Mouse (Mus musculus): ENCODE data around the gene Zfp354c. TPM values are rescaled to one million over a fixed set of nuclear protein-coding genes. Genes with fewer than 3 reads are reported as not detected.

Zfp354c gene
- polyA plus RNA-seq, 1 experiment from 2014 or later: 49.0 TPM

- Histone ChIP-seq H3K4me3 (ENCODE audit: low read depth, low read length) (no peak overlapping the region), H3K4me1 (ENCODE audit: control insufficient read depth, insufficient read depth, low read length) (no peaks in the 10 kb centered on the region), H3K27me3 (ENCODE audit: control insufficient read depth, insufficient read depth, low read length) (no peaks in the 10 kb centered on the region), H3K4me2 (ENCODE audit: low read depth) (no peak overlapping the region), H3K27ac (ENCODE audit: low read depth, low read length) (no peak overlapping the region), H3K36me3 (ENCODE audit: control insufficient read depth, insufficient read depth, low read length) (no peaks in the 10 kb centered on the region), H3K9me3 (ENCODE audit: control insufficient read depth, low read length) (no peaks in the 10 kb centered on the region), H3K9ac (ENCODE audit: low read length) (no peak overlapping the region)
- no peak; the same call in 1 of the 2 replicates for ATAC-seq (ENCODE audit: insufficient read depth, low FRiP score, low TSS enrichment)
- 22% methylated on average over 4 of the region's 4 CpGs for WGBS
- peak; percentile 30 for DNase-seq (ENCODE audit: low spot score)
Measured at GRCm38 (mm10) chr11:50767039-50767438, 60.5 kb downstream of the Zfp354c start.

- Histone ChIP-seq H3K4me2 (ENCODE audit: low read depth) (no peak overlapping the region), H3K27ac (ENCODE audit: low read depth, low read length) (no peak overlapping the region), H3K27me3 (ENCODE audit: control insufficient read depth, insufficient read depth, low read length) (no peaks in the 10 kb centered on the region), H3K9me3 (ENCODE audit: control insufficient read depth, low read length) (no peaks in the 10 kb centered on the region), H3K4me1 (ENCODE audit: control insufficient read depth, insufficient read depth, low read length) (no peaks in the 10 kb centered on the region), H3K36me3 (ENCODE audit: control insufficient read depth, insufficient read depth, low read length) (no peaks in the 10 kb centered on the region), H3K9ac (ENCODE audit: low read length) (no peak overlapping the region), H3K4me3 (ENCODE audit: low read depth, low read length) (no peak overlapping the region)
- 91% methylated on average over 7 of the region's 7 CpGs for WGBS
- ATAC-seq (ENCODE audit: insufficient read depth, low FRiP score, low TSS enrichment): no peak
- DNase-seq (ENCODE audit: low spot score): no peak
Measured at GRCm38 (mm10) chr11:50766461-50766860, 61.1 kb downstream of the Zfp354c start.

Other genes with a start within 250 kb of the Zfp354c start
- gene Adamts2, start 225.6 kb downstream of the Zfp354c start, polyA plus RNA-seq (2014; fragmentation: Nextera tagmentation; extraction: Ambion mirVana): 1.1 and 2.1 TPM in 2 replicates
- gene Zfp879, start 13.8 kb upstream of the Zfp354c start, polyA plus RNA-seq (2014; fragmentation: Nextera tagmentation; extraction: Ambion mirVana): 0.56 and 0.80 TPM in 2 replicates
- not detected in 2 replicates for gene Grm6, start 23.0 kb upstream of the Zfp354c start, polyA plus RNA-seq (2014; fragmentation: Nextera tagmentation; extraction: Ambion mirVana)
- 16.0 TPM in 2 replicates for gene Zfp454, start 59.9 kb upstream of the Zfp354c start, polyA plus RNA-seq (2014; fragmentation: Nextera tagmentation; extraction: Ambion mirVana)
- 27.8 and 34.7 TPM in 2 replicates for gene Zfp2, start 88.4 kb upstream of the Zfp354c start, polyA plus RNA-seq (2014; fragmentation: Nextera tagmentation; extraction: Ambion mirVana)
- 1.4 and 1.6 TPM in 2 replicates for gene Zfp354b, start 103.9 kb upstream of the Zfp354c start, polyA plus RNA-seq (2014; fragmentation: Nextera tagmentation; extraction: Ambion mirVana)
- gene 4933414I15Rik, start 116.0 kb upstream of the Zfp354c start, polyA plus RNA-seq (2014; fragmentation: Nextera tagmentation; extraction: Ambion mirVana): not detected in 2 replicates
- gene Prop1, start 126.0 kb upstream of the Zfp354c start, polyA plus RNA-seq (2014; fragmentation: Nextera tagmentation; extraction: Ambion mirVana): not detected in 2 replicates
- gene Olfr1378, start 138.8 kb upstream of the Zfp354c start, polyA plus RNA-seq (2014; fragmentation: Nextera tagmentation; extraction: Ambion mirVana): not detected in 2 replicates
- gene Olfr1377, start 154.2 kb upstream of the Zfp354c start, polyA plus RNA-seq (2014; fragmentation: Nextera tagmentation; extraction: Ambion mirVana): not detected in 2 replicates
- gene Olfr51, start 175.9 kb upstream of the Zfp354c start, polyA plus RNA-seq (2014; fragmentation: Nextera tagmentation; extraction: Ambion mirVana): not detected in 2 replicates
- not detected in 2 replicates for gene Olfr54, start 186.5 kb upstream of the Zfp354c start, polyA plus RNA-seq (2014; fragmentation: Nextera tagmentation; extraction: Ambion mirVana)
- not detected in 2 replicates for gene Olfr1375, start 220.4 kb upstream of the Zfp354c start, polyA plus RNA-seq (2014; fragmentation: Nextera tagmentation; extraction: Ambion mirVana)
- gene Zfp354a, start 231.5 kb upstream of the Zfp354c start, polyA plus RNA-seq (2014; fragmentation: Nextera tagmentation; extraction: Ambion mirVana): 8.6 and 9.9 TPM in 2 replicates

All from neural tube, embryonic 11.5 days (tissue).